Mouse (Mus musculus): ENCODE measurements around the gene Cstb. TPM values are rescaled to one million over a fixed set of nuclear protein-coding genes. Genes with fewer than 3 reads are reported as not detected.
"Not testable (repeated sequence)": the region's sequence is repeated elsewhere in the genome, so short reads cannot be mapped to it uniquely, and the experiment has no call there.

Gene Cstb
- total and polyA plus RNA-seq, 3 experiments: 71.9 to 76.7 TPM; not detected in 1

- TF ChIP-seq E2F4 (IDR thresholded peaks at IDR 0.05; ENCODE audit: borderline replicate concordance, low read depth, low read length) (peak; percentile 58; the same call in 1 of the 2 replicates), USF1 (IDR thresholded peaks at IDR 0.05; ENCODE audit: low read depth, low read length) (peak; percentile 52; the same call in 1 of the 2 replicates), MYC (IDR thresholded peaks at IDR 0.05; ENCODE audit: low read depth, low read length) (peak; percentile 89), CTCF (IDR thresholded peaks at IDR 0.05 in 2 of 3, conservative IDR thresholded peaks at IDR 0.05 in 1 of 3; ENCODE audit: control insufficient read depth in 1 of 3, insufficient read depth in 1 of 3, low read depth in 2 of 3, low read length in 3 of 3, poor library complexity in 1 of 3, severe bottlenecking in 1 of 3) (peak; percentile 92 to 100 (median 97)), MAFK (IDR thresholded peaks at IDR 0.05; ENCODE audit: borderline replicate concordance, low read depth, low read length) (no peak), POLR2A (IDR thresholded peaks at IDR 0.05; ENCODE audit: control insufficient read depth in 1 of 2, insufficient read depth in 1 of 2, low read depth in 1 of 2, low read length in 2 of 2, poor library complexity in 1 of 2) (peak; percentile 62 to 88; a peak in 2 of 4 replicates), JUND (IDR thresholded peaks at IDR 0.05; ENCODE audit: low read depth, low read length) (0 out of 2 replicates have a peak, but pooled peaks have one; percentile 51), UBTF (IDR thresholded peaks at IDR 0.05; ENCODE audit: borderline replicate concordance, insufficient read depth, low read depth, low read length) (no peak), CHD1 (IDR thresholded peaks at IDR 0.05; ENCODE audit: low read depth, low read length) (no peak), RCOR1 (IDR thresholded peaks at IDR 0.05; ENCODE audit: low read depth, low read length) (no peak), CHD2 (IDR thresholded peaks at IDR 0.05; ENCODE audit: low read length) (no peak), SIN3A (IDR thresholded peaks at IDR 0.05; ENCODE audit: low read length) (peak; percentile 99)
These were observed 12.9 kb upstream of the Cstb start, which contains the start of gene Rrp1 (continued) for GRCm38 (mm10) chr10:78412319-78413151.

GRCm38 (mm10) chr10:78413152-78413520 is 12.3 kb upstream of the Cstb start:
- Histone ChIP-seq H3K4me3 (ENCODE audit: control insufficient read depth in 1 of 2, insufficient read depth in 1 of 2, low read depth in 2 of 2, low read length in 2 of 2) (peak overlapping the region in 1 of 2 experiments; percentile 90; a peak in 1 of 4 replicates), H3K27ac (ENCODE audit: control insufficient read depth, low read depth, low read length) (no peak overlapping the region), H3K27me3 (ENCODE audit: control insufficient read depth in 1 of 2, insufficient read depth in 2 of 2, low read length in 2 of 2) (no peaks in the 10 kb centered on the region), H3K36me3 (ENCODE audit: control insufficient read depth in 1 of 2, insufficient read depth in 2 of 2, low read length in 2 of 2) (peaks cover 2% of the 10 kb centered on the region in 2 experiments; a peak in 1 of 4 replicates), H3K79me2 (ENCODE audit: control insufficient read depth, insufficient read depth, low read length, poor library complexity) (peaks cover 25% of the 10 kb centered on the region), H3K9ac (ENCODE audit: control insufficient read depth, low read depth, low read length, poor library complexity, severe bottlenecking) (no peak overlapping the region), H3K9me3 (replicated peaks; ENCODE audit: insufficient read depth, low read length) (no peaks in the 10 kb centered on the region), H3K4me1 (ENCODE audit: control insufficient read depth in 1 of 2, insufficient read depth in 2 of 2, low read length in 2 of 2) (no peaks in the 10 kb centered on the region; a peak in 1 of 4 replicates)
- no peak for DNase-seq (ENCODE audit: low read depth, low spot score)
- TF ChIP-seq HCFC1 (IDR thresholded peaks at IDR 0.05; ENCODE audit: low read depth, low read length) (no peak), E2F4 (IDR thresholded peaks at IDR 0.05; ENCODE audit: borderline replicate concordance, low read depth, low read length) (0 out of 2 replicates have a peak, but pooled peaks have one; percentile 41), MAZ (IDR thresholded peaks at IDR 0.05; ENCODE audit: low read depth, low read length) (no peak), EP300 (IDR thresholded peaks at IDR 0.05; ENCODE audit: low read depth in 1 of 2, low read length in 2 of 2) (no peak), JUND (IDR thresholded peaks at IDR 0.05; ENCODE audit: low read depth, low read length) (no peak)

- H3K27me3 ChIP-seq (ENCODE audit: control insufficient read depth in 1 of 2, insufficient read depth in 2 of 2, low read length in 2 of 2); H3K4me1 ChIP-seq (ENCODE audit: control insufficient read depth in 1 of 2, insufficient read depth in 2 of 2, low read length in 2 of 2); H3K36me3 ChIP-seq (ENCODE audit: control insufficient read depth in 1 of 2, insufficient read depth in 2 of 2, low read length in 2 of 2); H3K9ac ChIP-seq (ENCODE audit: control insufficient read depth, low read depth, low read length, poor library complexity, severe bottlenecking); H3K4me3 ChIP-seq (ENCODE audit: control insufficient read depth in 1 of 2, insufficient read depth in 1 of 2, low read depth in 2 of 2, low read length in 2 of 2); H3K27ac ChIP-seq (ENCODE audit: control insufficient read depth, low read depth, low read length); H3K9me3 ChIP-seq (replicated peaks; ENCODE audit: insufficient read depth, low read length): not testable (repeated sequence)
- DNase-seq (ENCODE audit: low read depth, low spot score): peak; percentile 75
- peaks cover 23% of the 10 kb centered on the region for H3K79me2 ChIP-seq (ENCODE audit: control insufficient read depth, insufficient read depth, low read length, poor library complexity)
- TF ChIP-seq POLR2A (IDR thresholded peaks at IDR 0.05; ENCODE audit: control insufficient read depth in 1 of 2, insufficient read depth in 1 of 2, low read depth in 1 of 2, low read length in 2 of 2, poor library complexity in 1 of 2) (peak in 1 of 2 experiments; percentile 26; a peak in 1 of 4 replicates), MYC (IDR thresholded peaks at IDR 0.05; ENCODE audit: low read depth, low read length) (0 out of 2 replicates have a peak, but pooled peaks have one; percentile 26), ZNF384 (IDR thresholded peaks at IDR 0.05; ENCODE audit: low read depth, low read length) (peak; percentile 7; the same call in 1 of the 2 replicates), TBP (IDR thresholded peaks at IDR 0.05; ENCODE audit: low read depth, low read length) (peak; percentile 96)
These were observed 10.5 kb upstream of the Cstb start for GRCm38 (mm10) chr10:78414936-78415335.
